Mouse (Mus musculus) left cerebral cortex, postnatal 10 days (tissue): ENCODE results near the gene 9930021J03Rik. TPM values are rescaled to one million over a fixed set of nuclear protein-coding genes. Genes with fewer than 3 reads are reported as not detected.

ENCODE experiments used
- DNase-seq, 2 experiments: peaks; one replicate each; pipeline ENCODE4 v3.0.0; 2021 to 2022; ENCODE audit warnings: low spot score in 2 of 2, mixed read lengths in 1 of 2; ENCODE audit errors: extremely low spot score in 1 of 2
- intact Hi-C: fragments of 180-260 bp; cut with DNase I; formaldehyde crosslinking; loops from one replicate; pipeline ENCODE4 v1.15.1; 2025
- total RNA-seq, 2 experiments: library from RNA; stranded (reverse); gene quantifications; 2 replicates each; pipeline ENCODE4 v1.2.3; 2021

The 9930021J03Rik gene
- total RNA-seq, 2 experiments from 2014 or later = 24.7 to 25.6 TPM

DNA sequence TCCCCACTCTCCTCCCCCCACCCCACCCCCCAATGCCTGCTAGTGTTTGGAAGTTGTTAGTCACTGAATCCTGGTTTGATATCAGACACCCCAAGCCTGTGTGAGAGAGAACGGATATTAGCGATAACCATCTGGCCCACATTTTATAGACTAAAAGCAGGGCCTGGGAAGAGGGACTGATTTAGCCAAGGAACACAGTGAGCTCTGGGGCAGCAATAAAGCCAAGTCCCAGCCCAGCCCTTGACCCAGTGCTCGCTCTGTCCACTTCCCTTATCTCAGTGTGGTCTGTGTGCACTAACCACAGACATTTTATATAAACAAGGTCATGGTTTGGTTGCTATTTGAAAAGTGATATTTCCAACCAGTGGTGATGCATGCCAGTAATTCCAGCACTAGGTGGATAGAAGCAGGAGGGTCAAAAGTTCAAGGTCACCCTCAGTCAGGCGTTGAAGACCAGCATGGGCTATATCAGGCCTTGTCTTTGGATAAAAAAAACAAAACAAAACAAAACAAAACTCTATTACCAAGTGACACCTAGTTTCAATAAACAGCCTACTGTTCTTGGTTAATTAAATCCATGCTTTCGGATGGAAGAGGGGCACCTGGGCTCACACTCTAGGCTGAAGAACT lies 138.7 kb downstream of the 9930021J03Rik start:
- intact Hi-C loops = no loop called here
- no peak for DNase-seq

DNA sequence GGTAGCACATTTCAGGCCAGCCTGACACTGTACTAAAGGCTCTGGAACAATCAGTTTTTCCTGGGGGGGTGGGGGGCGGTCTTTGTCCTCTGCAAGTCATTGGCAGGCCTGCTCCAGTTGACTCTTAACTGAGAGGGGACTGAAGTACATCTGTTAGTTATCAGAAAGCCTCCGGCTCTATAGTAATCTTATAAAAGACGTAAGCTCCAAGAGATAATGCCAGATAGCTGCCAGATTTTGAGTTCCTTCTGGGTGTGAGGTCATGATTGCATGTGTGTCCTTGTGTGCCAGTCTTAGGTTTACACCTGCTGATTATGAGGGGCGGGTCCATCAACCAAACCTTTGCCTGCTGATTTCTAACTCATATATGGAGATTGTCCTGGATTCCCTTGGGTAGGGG lies 139.6 kb downstream of the 9930021J03Rik start:
- DNase-seq = no peak
- intact Hi-C loops = no loop called here

DNA sequence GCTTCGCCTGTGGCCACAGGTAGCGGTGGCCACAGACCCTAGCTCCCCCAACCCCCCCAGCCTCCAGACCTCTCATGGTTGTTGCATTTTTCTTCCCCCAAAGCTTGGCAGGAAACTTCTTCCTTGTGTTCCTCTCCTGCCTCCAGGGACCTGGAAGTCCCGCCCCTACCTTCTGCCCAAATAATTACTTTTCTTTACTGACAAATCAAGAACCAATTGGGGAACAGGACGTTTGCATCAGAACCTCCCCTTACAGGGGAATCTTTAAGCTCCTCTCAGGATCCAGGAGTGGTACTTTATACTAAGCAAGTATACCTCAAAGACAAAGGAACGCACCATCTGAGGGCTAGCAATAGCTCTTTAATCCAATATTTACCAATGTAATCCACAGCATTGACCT lies 140.9 kb downstream of the 9930021J03Rik start:
- intact Hi-C loops = no loop called here
- DNase-seq = no peak

Other genes starting within 250 kb of the 9930021J03Rik start
- gene Ermp1, start 157.6 kb downstream of the 9930021J03Rik start, total RNA-seq = 10 to 100 TPM; 36.5 to 38.9 TPM
- gene Mlana, start 108.2 kb downstream of the 9930021J03Rik start, total RNA-seq = under 1 TPM in 1 of 2 experiments, not detected in 1; 0.64 TPM
- gene Ranbp6, start 7.0 kb upstream of the 9930021J03Rik start, total RNA-seq = 10 to 100 TPM; 29.6 to 31.2 TPM
- 1 to 10 TPM; 5.8 to 6.2 TPM for gene Il33, start 119.1 kb upstream of the 9930021J03Rik start, total RNA-seq
- not detected for gene Trpd52l3, start 197.8 kb upstream of the 9930021J03Rik start, total RNA-seq
- gene Uhrf2, start 224.5 kb upstream of the 9930021J03Rik start, total RNA-seq = 10 to 100 TPM; 43.6 to 47.4 TPM